Mouse (Mus musculus): ENCODE measurements around the gene Acta2. TPM values are rescaled to one million over a fixed set of nuclear protein-coding genes. Genes with fewer than 3 reads are reported as not detected.

Acta2 gene
- polyA plus RNA-seq, 1 experiment from 2014 or later, result 628 TPM

DNA sequence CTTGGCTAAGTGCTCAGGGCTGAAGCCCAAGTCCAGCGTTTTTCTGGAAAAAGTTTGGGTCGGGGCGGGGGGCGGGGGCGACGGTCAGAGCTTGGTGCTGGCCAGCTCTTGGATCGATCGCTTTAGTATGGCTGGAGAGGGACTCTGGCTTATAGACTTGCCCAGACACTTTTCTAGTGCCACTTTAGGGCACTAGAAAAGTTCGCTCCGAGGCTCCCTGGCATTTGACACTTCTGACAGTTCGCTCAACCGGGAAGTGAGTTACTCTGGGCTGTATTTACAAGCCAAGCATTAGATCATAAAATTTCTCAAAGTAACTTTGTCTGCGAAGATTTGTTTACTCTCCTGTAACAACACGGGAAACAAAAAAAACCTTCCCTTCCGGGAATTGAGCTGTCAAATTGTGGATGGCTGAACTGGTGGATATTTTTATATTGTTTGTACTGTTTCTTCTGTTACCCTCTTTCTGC is 35.5 kb upstream of the Acta2 start:
- H3K4me1 ChIP-seq (ENCODE audit: insufficient read depth, low read length), result peaks cover 4% of the 10 kb centered on the region; the same call in 1 of the 2 replicates
- no peaks in the 10 kb centered on the region for H3K9me3 ChIP-seq (ENCODE audit: low read length)
- WGBS, result 3% methylated on average over 15 of the region's 15 CpGs
- peak; percentile 40 for ATAC-seq (ENCODE audit: low FRiP score, low TSS enrichment)
- H3K36me3 ChIP-seq (ENCODE audit: insufficient read depth, low read length), result no peaks in the 10 kb centered on the region
- H3K9ac ChIP-seq (replicated peaks; ENCODE audit: low read length), result peak overlapping the region; percentile 47
- H3K27me3 ChIP-seq (ENCODE audit: insufficient read depth, low read length), result peaks cover 9% of the 10 kb centered on the region; the same call in 1 of the 2 replicates
- H3K27ac ChIP-seq (ENCODE audit: low read length), result no peak overlapping the region
- H3K4me2 ChIP-seq (replicated peaks; ENCODE audit: low read depth, low read length), result peak overlapping the region; percentile 79
- peak overlapping the region; percentile 48 for H3K4me3 ChIP-seq (ENCODE audit: low read length)

DNA sequence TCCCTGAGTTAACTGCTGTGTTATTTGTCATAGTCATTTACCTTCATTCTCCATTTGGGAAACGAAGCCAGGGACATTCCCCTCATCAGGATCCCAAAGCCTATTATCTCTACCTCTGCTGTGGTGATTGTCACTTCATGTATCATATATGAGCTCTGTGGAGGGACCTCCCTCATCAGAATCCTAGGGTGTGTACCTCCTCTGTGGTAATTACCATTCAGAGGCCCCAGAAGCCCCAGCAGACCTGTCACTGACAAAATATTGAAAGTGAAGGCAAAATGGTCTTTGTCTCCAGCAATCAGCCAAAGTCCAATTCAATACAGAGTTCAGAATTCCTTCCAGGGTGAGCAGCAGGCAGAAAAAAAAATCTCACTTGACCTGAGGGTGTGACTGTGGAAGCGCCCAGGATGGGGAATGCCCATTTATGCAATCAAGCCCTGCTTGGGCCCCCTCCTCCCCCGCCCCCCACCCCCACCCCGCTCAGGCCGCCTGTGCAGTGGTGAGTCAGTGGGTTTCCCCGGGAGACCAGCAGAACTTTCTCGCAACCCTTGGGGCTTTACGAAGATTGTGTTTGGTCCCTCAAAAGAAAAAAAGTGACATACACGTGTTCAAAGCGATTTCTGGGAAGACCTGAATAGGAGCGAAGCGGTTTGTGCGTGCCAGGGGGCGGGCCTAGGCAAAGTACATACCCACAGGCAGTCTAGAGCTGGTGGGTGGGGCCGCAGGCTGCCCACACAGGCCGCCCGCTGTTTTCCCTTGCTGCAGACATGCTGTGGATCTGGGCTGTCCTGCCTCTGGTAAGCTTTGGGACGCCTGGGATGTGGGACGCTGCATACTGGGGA is 34.8 kb upstream of the Acta2 start, which contains the start of gene Fas:
Fas (plus strand) TSS at position 719 of the 842 bp plus-strand sequence.
- Histone ChIP-seq H3K36me3 (ENCODE audit: insufficient read depth, low read length) (no peaks in the 10 kb centered on the region), H3K9me3 (ENCODE audit: low read length) (no peaks in the 10 kb centered on the region), H3K4me2 (replicated peaks; ENCODE audit: low read depth, low read length) (peak within 1 kb of the TSS; percentile 79), H3K4me1 (ENCODE audit: insufficient read depth, low read length) (peaks cover 4% of the 10 kb centered on the region; the same call in 1 of the 2 replicates), H3K4me3 (ENCODE audit: low read length) (peak within 1 kb of the TSS; percentile 48), H3K9ac (replicated peaks; ENCODE audit: low read length) (peak within 1 kb of the TSS; percentile 47), H3K27ac (ENCODE audit: low read length) (no peak within 1 kb of the TSS), H3K27me3 (ENCODE audit: insufficient read depth, low read length) (peaks cover 9% of the 10 kb centered on the region; the same call in 1 of the 2 replicates)
- WGBS, result 3% methylated on average over 19 of the region's 19 CpGs
- ATAC-seq (ENCODE audit: low FRiP score, low TSS enrichment), result peak; percentile 98

- no peak for ATAC-seq (ENCODE audit: low FRiP score, low TSS enrichment)
- H3K9me3 ChIP-seq (ENCODE audit: low read length), result no peaks in the 10 kb centered on the region
- 95% methylated on average over 1 of the region's 1 CpGs for WGBS
Observed at GRCm38 (mm10) chr19:34288696-34289095, 33.3 kb upstream of the Acta2 start.

GRCm38 (mm10) chr19:34287656-34288415 is 32.4 kb upstream of the Acta2 start:
- H3K4me1 ChIP-seq (ENCODE audit: insufficient read depth, low read length), result peaks cover 4% of the 10 kb centered on the region; the same call in 1 of the 2 replicates
- no peaks in the 10 kb centered on the region for H3K36me3 ChIP-seq (ENCODE audit: insufficient read depth, low read length)
- no peak overlapping the region for H3K4me2 ChIP-seq (replicated peaks; ENCODE audit: low read depth, low read length)
- H3K9ac ChIP-seq (replicated peaks; ENCODE audit: low read length), result no peak overlapping the region
- WGBS, result 69% methylated on average over 13 of the region's 13 CpGs
- no peak overlapping the region for H3K4me3 ChIP-seq (ENCODE audit: low read length)
- no peak for ATAC-seq (ENCODE audit: low FRiP score, low TSS enrichment)
- no peaks in the 10 kb centered on the region for H3K9me3 ChIP-seq (ENCODE audit: low read length)
- H3K27me3 ChIP-seq (ENCODE audit: insufficient read depth, low read length), result 0 out of 2 replicates have a peak, but pooled peaks cover 4% of the 10 kb centered on the region
- no peak overlapping the region for H3K27ac ChIP-seq (ENCODE audit: low read length)

More at GRCm38 (mm10) chr19:34288696-34289095, 33.3 kb upstream of the Acta2 start:
- H3K4me1 ChIP-seq (ENCODE audit: insufficient read depth, low read length), result peaks cover 4% of the 10 kb centered on the region; the same call in 1 of the 2 replicates
- H3K4me3 ChIP-seq (ENCODE audit: low read length), result no peak overlapping the region
- H3K4me2 ChIP-seq (replicated peaks; ENCODE audit: low read depth, low read length), result no peak overlapping the region
- no peaks in the 10 kb centered on the region for H3K36me3 ChIP-seq (ENCODE audit: insufficient read depth, low read length)
- H3K27me3 ChIP-seq (ENCODE audit: insufficient read depth, low read length), result peaks cover 9% of the 10 kb centered on the region; the same call in 1 of the 2 replicates
- H3K9ac ChIP-seq (replicated peaks; ENCODE audit: low read length), result no peak overlapping the region
- no peak overlapping the region for H3K27ac ChIP-seq (ENCODE audit: low read length)

GRCm38 (mm10) chr19:34287221-34287620 is 31.8 kb upstream of the Acta2 start:
- peaks cover 4% of the 10 kb centered on the region; the same call in 1 of the 2 replicates for H3K4me1 ChIP-seq (ENCODE audit: insufficient read depth, low read length)
- no peak overlapping the region for H3K4me2 ChIP-seq (replicated peaks; ENCODE audit: low read depth, low read length)
- no peak overlapping the region for H3K4me3 ChIP-seq (ENCODE audit: low read length)
- H3K27me3 ChIP-seq (ENCODE audit: insufficient read depth, low read length), result no peaks in the 10 kb centered on the region
- no peaks in the 10 kb centered on the region for H3K9me3 ChIP-seq (ENCODE audit: low read length)
- ATAC-seq (ENCODE audit: low FRiP score, low TSS enrichment), result no peak
- H3K9ac ChIP-seq (replicated peaks; ENCODE audit: low read length), result no peak overlapping the region
- no peaks in the 10 kb centered on the region for H3K36me3 ChIP-seq (ENCODE audit: insufficient read depth, low read length)
- no peak overlapping the region for H3K27ac ChIP-seq (ENCODE audit: low read length)

DNA sequence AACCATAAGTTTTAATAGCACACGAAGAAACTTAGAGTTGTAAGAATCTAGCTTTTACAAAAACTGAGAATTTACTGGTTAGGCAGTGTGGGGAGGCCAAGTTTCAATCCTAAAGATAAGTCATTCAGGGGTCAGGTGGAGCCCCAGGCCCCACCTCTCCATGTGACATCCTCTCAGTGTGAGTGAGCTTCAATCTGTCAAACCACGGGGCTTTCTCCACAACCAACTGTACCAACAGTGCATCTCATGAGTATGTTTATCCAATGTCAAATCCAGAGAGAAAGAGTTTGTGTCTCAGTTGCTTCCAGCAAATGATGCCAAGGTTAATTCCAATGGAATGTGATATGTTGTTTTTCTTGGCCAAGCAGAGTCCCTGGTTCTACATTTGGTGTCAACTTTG is 29.4 kb upstream of the Acta2 start:
- Histone ChIP-seq H3K4me3 (ENCODE audit: low read length) (no peak overlapping the region), H3K9me3 (ENCODE audit: low read length) (no peaks in the 10 kb centered on the region), H3K4me2 (replicated peaks; ENCODE audit: low read depth, low read length) (no peak overlapping the region), H3K4me1 (ENCODE audit: insufficient read depth, low read length) (0 out of 2 replicates have a peak, but pooled peaks cover under 1% of the 10 kb centered on the region), H3K27me3 (ENCODE audit: insufficient read depth, low read length) (no peaks in the 10 kb centered on the region), H3K27ac (ENCODE audit: low read length) (no peak overlapping the region), H3K9ac (replicated peaks; ENCODE audit: low read length) (no peak overlapping the region), H3K36me3 (ENCODE audit: insufficient read depth, low read length) (no peaks in the 10 kb centered on the region)
- ATAC-seq (ENCODE audit: low FRiP score, low TSS enrichment), result no peak
- WGBS, result 46% methylated on average over 2 of the region's 2 CpGs

DNA sequence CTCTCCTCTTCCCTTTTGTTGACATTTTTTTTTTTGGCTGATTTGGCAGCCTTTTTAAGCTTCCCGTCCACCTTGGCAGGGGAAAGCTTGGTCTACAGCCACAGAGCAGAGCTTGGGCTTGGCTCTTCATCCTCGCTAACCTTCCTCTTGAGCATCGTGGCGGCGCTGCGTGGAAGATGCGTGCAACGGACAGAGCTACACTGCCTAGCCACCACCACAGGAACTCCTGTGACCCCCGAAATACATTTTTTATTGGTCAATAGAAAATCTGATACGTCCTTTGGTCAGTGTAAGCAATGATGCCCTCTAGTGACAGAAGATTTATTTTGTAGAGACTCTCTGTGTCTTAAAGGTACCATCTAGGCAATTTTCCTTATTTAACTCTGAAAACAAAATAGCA is 29.0 kb upstream of the Acta2 start:
- no peaks in the 10 kb centered on the region for H3K27me3 ChIP-seq (ENCODE audit: insufficient read depth, low read length)
- H3K9me3 ChIP-seq (ENCODE audit: low read length), result no peaks in the 10 kb centered on the region
- peak overlapping the region; percentile 12; the same call in 1 of the 2 replicates for H3K4me2 ChIP-seq (replicated peaks; ENCODE audit: low read depth, low read length)
- H3K36me3 ChIP-seq (ENCODE audit: insufficient read depth, low read length), result no peaks in the 10 kb centered on the region
- no peaks in the 10 kb centered on the region for H3K4me1 ChIP-seq (ENCODE audit: insufficient read depth, low read length)
- H3K9ac ChIP-seq (replicated peaks; ENCODE audit: low read length), result no peak overlapping the region
- no peak overlapping the region for H3K4me3 ChIP-seq (ENCODE audit: low read length)
- WGBS, result 64% methylated on average over 10 of the region's 10 CpGs
- no peak for ATAC-seq (ENCODE audit: low FRiP score, low TSS enrichment)
- H3K27ac ChIP-seq (ENCODE audit: low read length), result no peak overlapping the region

DNA sequence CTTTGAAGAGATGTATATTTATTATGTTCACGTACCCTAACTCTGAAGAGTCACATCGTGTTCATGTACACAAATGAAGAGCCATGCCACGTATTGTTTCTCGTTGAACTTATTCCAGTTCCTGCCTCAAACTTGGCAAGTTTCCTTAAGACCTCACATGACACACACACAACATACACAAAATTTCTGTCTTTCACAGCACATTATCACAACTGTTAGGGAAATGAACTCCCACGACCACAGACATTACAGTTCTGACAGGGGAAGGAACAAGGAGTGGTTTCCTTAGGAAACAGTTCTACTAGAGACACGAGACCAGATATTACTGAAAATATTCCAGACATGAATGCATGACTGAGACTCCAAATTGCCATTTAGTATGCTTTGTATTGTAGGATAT is 28.2 kb upstream of the Acta2 start:
- Histone ChIP-seq H3K9me3 (ENCODE audit: low read length) (no peaks in the 10 kb centered on the region), H3K9ac (replicated peaks; ENCODE audit: low read length) (no peak overlapping the region), H3K27ac (ENCODE audit: low read length) (no peak overlapping the region), H3K27me3 (ENCODE audit: insufficient read depth, low read length) (no peaks in the 10 kb centered on the region), H3K4me2 (replicated peaks; ENCODE audit: low read depth, low read length) (no peak overlapping the region), H3K4me1 (ENCODE audit: insufficient read depth, low read length) (no peaks in the 10 kb centered on the region), H3K36me3 (ENCODE audit: insufficient read depth, low read length) (no peaks in the 10 kb centered on the region), H3K4me3 (ENCODE audit: low read length) (no peak overlapping the region)
- 70% methylated on average over 6 of the region's 6 CpGs for WGBS
- no peak for ATAC-seq (ENCODE audit: low FRiP score, low TSS enrichment)

GRCm38 (mm10) chr19:34278078-34278477 is 22.7 kb upstream of the Acta2 start:
- no peak for ATAC-seq (ENCODE audit: low FRiP score, low TSS enrichment)
- Histone ChIP-seq H3K4me1 (ENCODE audit: insufficient read depth, low read length) (no peaks in the 10 kb centered on the region), H3K4me3 (ENCODE audit: low read length) (no peak overlapping the region), H3K27ac (ENCODE audit: low read length) (no peak overlapping the region), H3K4me2 (replicated peaks; ENCODE audit: low read depth, low read length) (no peak overlapping the region), H3K9me3 (ENCODE audit: low read length) (no peaks in the 10 kb centered on the region), H3K27me3 (ENCODE audit: insufficient read depth, low read length) (no peaks in the 10 kb centered on the region), H3K9ac (replicated peaks; ENCODE audit: low read length) (no peak overlapping the region), H3K36me3 (ENCODE audit: insufficient read depth, low read length) (no peaks in the 10 kb centered on the region)
- WGBS, result 89% methylated on average over 3 of the region's 3 CpGs
